Mouse (Mus musculus): Measurements from ENCODE around the gene Gm49318.

The Gm49318 gene

GRCm38 (mm10) chr9:22067195-22067594 lies 3.9 kb downstream of the Gm49318 start:
- DNase-seq = peak; percentile 49

- peak; percentile 73 for DNase-seq
Measured at GRCm38 (mm10) chr9:22066433-22066832, 4.6 kb downstream of the Gm49318 start.

- DNase-seq = peak; percentile 53
Measured at GRCm38 (mm10) chr9:22065642-22066041, 5.4 kb downstream of the Gm49318 start.

GRCm38 (mm10) chr9:22064341-22064740 lies 6.7 kb downstream of the Gm49318 start:
- DNase-seq = peak; percentile 95

- DNase-seq = peak; percentile 81
Measured at GRCm38 (mm10) chr9:22061339-22061738, 9.7 kb downstream of the Gm49318 start.

GRCm38 (mm10) chr9:22058011-22058424 lies 13.0 kb downstream of the Gm49318 start:
- DNase-seq = peak; percentile 81

- peak; percentile 57 for DNase-seq
Measured at GRCm38 (mm10) chr9:22057031-22057517, 14.0 kb downstream of the Gm49318 start.

GRCm38 (mm10) chr9:22056303-22056910 lies 14.7 kb downstream of the Gm49318 start:
- peak; percentile 59 for DNase-seq

- DNase-seq = peak; percentile 61
Measured at GRCm38 (mm10) chr9:22055713-22056112, 15.3 kb downstream of the Gm49318 start.

- peak; percentile 92 for DNase-seq
Measured at GRCm38 (mm10) chr9:22054411-22055076, 16.5 kb downstream of the Gm49318 start.

GRCm38 (mm10) chr9:22053657-22054056 lies 17.4 kb downstream of the Gm49318 start:
- DNase-seq = no peak

- DNase-seq = peak; percentile 91
Measured at GRCm38 (mm10) chr9:22051958-22052254, 19.2 kb downstream of the Gm49318 start, which contains the start of gene Elavl3. Gene Elavl3 (minus strand): TSS chr9:22052023.

- DNase-seq = peak; percentile 72
Measured at GRCm38 (mm10) chr9:22051161-22051957, 19.7 kb downstream of the Gm49318 start.

- DNase-seq = peak; percentile 90
Measured at GRCm38 (mm10) chr9:22050351-22050889, 20.6 kb downstream of the Gm49318 start.

GRCm38 (mm10) chr9:22049721-22050270 lies 21.3 kb downstream of the Gm49318 start:
- no peak for DNase-seq

- peak; percentile 73 for DNase-seq
Measured at GRCm38 (mm10) chr9:22049315-22049714, 21.7 kb downstream of the Gm49318 start.

GRCm38 (mm10) chr9:22047329-22047728 lies 23.7 kb downstream of the Gm49318 start:
- DNase-seq = peak; percentile 59

GRCm38 (mm10) chr9:22041832-22042231 lies 29.2 kb downstream of the Gm49318 start:
- DNase-seq = no peak

- no peak for DNase-seq
Measured at GRCm38 (mm10) chr9:22037826-22038225, 33.2 kb downstream of the Gm49318 start.

- peak; percentile 57 for DNase-seq
Measured at GRCm38 (mm10) chr9:22035300-22036044, 35.6 kb downstream of the Gm49318 start.

GRCm38 (mm10) chr9:22030386-22030785 lies 40.7 kb downstream of the Gm49318 start:
- no peak for DNase-seq

GRCm38 (mm10) chr9:22028467-22028866 lies 42.6 kb downstream of the Gm49318 start:
- DNase-seq = no peak

Measured in cerebellum, adult 9-10 months (tissue).